Mouse (Mus musculus): ENCODE measurements around the gene Hfe.

DNA sequence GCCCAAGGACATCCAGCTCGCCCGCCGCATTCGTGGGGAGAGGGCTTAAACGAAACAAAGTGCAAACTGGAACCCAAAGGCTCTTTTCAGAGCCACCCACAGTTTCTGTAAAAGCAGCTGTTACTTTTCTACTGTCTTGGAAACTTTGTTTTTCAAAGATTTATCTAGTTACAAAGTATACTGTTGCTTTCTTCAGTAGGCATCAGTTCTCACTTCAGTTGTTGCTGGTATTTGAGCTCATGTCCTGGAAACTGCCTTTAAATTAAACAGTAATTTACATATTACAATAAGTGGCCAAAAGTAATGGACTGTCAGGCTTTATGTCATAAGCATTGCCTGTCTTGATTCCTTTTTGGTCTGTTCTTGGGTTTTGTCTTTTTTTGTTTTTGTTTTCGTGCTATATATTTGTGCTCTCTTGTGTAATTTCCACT is 42.1 kb upstream of the Hfe start:
- TF ChIP-seq POLR2A (IDR thresholded peaks at IDR 0.05; ENCODE audit: control insufficient read depth, extremely low read depth, insufficient read depth, low read length, poor library complexity) (no peak), CTCF (IDR thresholded peaks at IDR 0.05; ENCODE audit: borderline replicate concordance, control insufficient read depth, extremely low read depth, insufficient read depth, low read length, poor library complexity) (no peak)

All from thymus, adult 2 months (tissue).